Mouse (Mus musculus) intestine, embryonic 16.5 days (tissue): ENCODE measurements at regions not wholly inside any gene's neighbourhood (a gene's known extent, or its start where the extent isn't known, plus 50 kb on each side); places are given as distances from the start of the nearest gene placed in this dataset.

Experiments
- ATAC-seq: fragments of 200-750 bp; cut with Nextera tagmentation; 2 replicates; pipeline ENCODE4 v1.8.0; 2017; ENCODE audit warnings: moderate TSS enrichment, moderate library complexity
- H3K27ac ChIP-seq: fragments of 300-500 bp; sonication (generic); 2 replicates; pipeline ENCODE4 v1.5.1; 2014; ENCODE audit warnings: mild to moderate bottlenecking, low read length
- H3K27me3 ChIP-seq: fragments of 300-500 bp; sonication (generic); replicated peaks from 2 replicates; pipeline ENCODE4 v1.6.1; 2014; ENCODE audit warnings: low read length, control low read depth, mixed read lengths; ENCODE audit not compliant: control insufficient read depth, insufficient read depth
- H3K36me3 ChIP-seq: fragments of 300-500 bp; sonication (generic); 2 replicates; pipeline ENCODE4 v1.6.1; 2014; ENCODE audit warnings: low read length, control low read depth; ENCODE audit not compliant: control insufficient read depth, insufficient read depth
- H3K4me1 ChIP-seq: fragments of 300-500 bp; sonication (generic); 2 replicates; pipeline ENCODE4 v1.6.1; 2014; ENCODE audit warnings: low read length, control low read depth, mixed read lengths; ENCODE audit not compliant: control insufficient read depth, insufficient read depth
- H3K4me2 ChIP-seq: fragments of 300-500 bp; sonication (generic); 2 replicates; pipeline ENCODE4 v1.6.1; 2014; ENCODE audit warnings: low read depth, low read length, control low read depth
- H3K4me3 ChIP-seq: fragments of 300-500 bp; sonication (generic); 2 replicates; pipeline ENCODE4 v1.5.1; 2014; ENCODE audit warnings: mild to moderate bottlenecking, low read length
- H3K9ac ChIP-seq: fragments of 300-500 bp; sonication (generic); 2 replicates; pipeline ENCODE4 v1.6.1; 2014; ENCODE audit warnings: low read depth, low read length
- H3K9me3 ChIP-seq: fragments of 300-500 bp; sonication (generic); 2 replicates; pipeline ENCODE4 v1.6.1; 2016; ENCODE audit warnings: low read length, control low read depth; ENCODE audit not compliant: control insufficient read depth
- WGBS: fragments of 180-500 bp; shearing (Covaris S2); extraction: QIAGEN DNeasy Blood & Tissue Kit; methylation state at CpG from one replicate; pipeline ENCODE4 v1.1.7; 2014; 5-methylcytosine and 5-hydroxymethylcytosine counted together

- Histone ChIP-seq H3K36me3 (no peaks in the 10 kb centered on the region), H3K4me1 (peaks cover 38% of the 10 kb centered on the region), H3K9ac (no peak overlapping the region), H3K27me3 (no peaks in the 10 kb centered on the region), H3K4me2 (no peak overlapping the region), H3K9me3 (no peaks in the 10 kb centered on the region), H3K4me3 (no peak overlapping the region), H3K27ac (no peak overlapping the region)
- peak; percentile 9; the same call in 1 of the 2 replicates for ATAC-seq
- 69% methylated on average over 8 of the region's 8 CpGs for WGBS
Observed at GRCm38 (mm10) chr7:130040596-130040995, 448.9 kb downstream of the Wdr11 start.

- Histone ChIP-seq H3K9me3 (no peaks in the 10 kb centered on the region), H3K4me3 (no peak overlapping the region), H3K27me3 (no peaks in the 10 kb centered on the region), H3K27ac (peak overlapping the region; percentile 23), H3K4me2 (no peak overlapping the region), H3K36me3 (no peaks in the 10 kb centered on the region), H3K4me1 (peaks cover 41% of the 10 kb centered on the region), H3K9ac (no peak overlapping the region)
- WGBS = 61% methylated on average over 11 of the region's 11 CpGs
- no peak for ATAC-seq
Observed at GRCm38 (mm10) chr7:130041402-130041965, 449.8 kb downstream of the Wdr11 start.

GRCm38 (mm10) chr7:130042296-130042910, 450.7 kb downstream of the Wdr11 start:
- Histone ChIP-seq H3K4me3 (no peak overlapping the region), H3K4me1 (peaks cover 36% of the 10 kb centered on the region), H3K9me3 (no peaks in the 10 kb centered on the region), H3K9ac (no peak overlapping the region), H3K36me3 (no peaks in the 10 kb centered on the region), H3K4me2 (no peak overlapping the region), H3K27ac (peak overlapping the region; percentile 23), H3K27me3 (no peaks in the 10 kb centered on the region)
- 48% methylated on average over 5 of the region's 5 CpGs for WGBS
- peak; percentile 83 for ATAC-seq

GRCm38 (mm10) chr7:130043397-130044234, 452.0 kb downstream of the Wdr11 start:
- Histone ChIP-seq H3K4me3 (no peak overlapping the region), H3K4me2 (no peak overlapping the region), H3K27me3 (no peaks in the 10 kb centered on the region), H3K36me3 (no peaks in the 10 kb centered on the region), H3K9ac (no peak overlapping the region), H3K4me1 (peaks cover 32% of the 10 kb centered on the region), H3K9me3 (no peaks in the 10 kb centered on the region), H3K27ac (peak overlapping the region; percentile 53)
- no peak for ATAC-seq
- 44% methylated on average over 21 of the region's 21 CpGs for WGBS

- Histone ChIP-seq H3K27me3 (no peaks in the 10 kb centered on the region), H3K4me3 (no peak overlapping the region), H3K9ac (no peak overlapping the region), H3K9me3 (no peaks in the 10 kb centered on the region), H3K36me3 (no peaks in the 10 kb centered on the region), H3K4me1 (peaks cover 32% of the 10 kb centered on the region), H3K4me2 (no peak overlapping the region), H3K27ac (peak overlapping the region; percentile 53; the same call in 1 of the 2 replicates)
- WGBS = 46% methylated on average over 6 of the region's 6 CpGs
- ATAC-seq = no peak
Observed at GRCm38 (mm10) chr7:130044235-130044553, 452.5 kb downstream of the Wdr11 start.

- WGBS = 45% methylated on average over 6 of the region's 6 CpGs
- H3K4me1 ChIP-seq = peaks cover 32% of the 10 kb centered on the region
- peak; percentile 29; the same call in 1 of the 2 replicates for ATAC-seq
Observed at GRCm38 (mm10) chr7:130044581-130044980, 452.9 kb downstream of the Wdr11 start.

GRCm38 (mm10) chr7:130046086-130046485, 454.4 kb downstream of the Wdr11 start:
- Histone ChIP-seq H3K4me1 (peaks cover 31% of the 10 kb centered on the region), H3K9me3 (no peaks in the 10 kb centered on the region)
- no peak for ATAC-seq

More at GRCm38 (mm10) chr7:130044581-130044980, 452.9 kb downstream of the Wdr11 start:
- no peak overlapping the region for H3K9ac ChIP-seq
- no peak overlapping the region for H3K4me3 ChIP-seq
- no peaks in the 10 kb centered on the region for H3K9me3 ChIP-seq
- no peaks in the 10 kb centered on the region for H3K27me3 ChIP-seq
- H3K27ac ChIP-seq = peak overlapping the region; percentile 53
- no peak overlapping the region for H3K4me2 ChIP-seq
- H3K36me3 ChIP-seq = no peaks in the 10 kb centered on the region

GRCm38 (mm10) chr7:130047293-130048034, 455.8 kb downstream of the Wdr11 start:
- Histone ChIP-seq H3K9ac (no peak overlapping the region), H3K4me3 (no peak overlapping the region), H3K4me1 (peaks cover 19% of the 10 kb centered on the region), H3K4me2 (no peak overlapping the region), H3K9me3 (no peaks in the 10 kb centered on the region), H3K27ac (no peak overlapping the region), H3K27me3 (no peaks in the 10 kb centered on the region), H3K36me3 (no peaks in the 10 kb centered on the region)
- 69% methylated on average over 11 of the region's 11 CpGs for WGBS
- ATAC-seq = no peak

More at GRCm38 (mm10) chr7:130046086-130046485, 454.4 kb downstream of the Wdr11 start:
- Histone ChIP-seq H3K27me3 (no peaks in the 10 kb centered on the region), H3K27ac (no peak overlapping the region), H3K36me3 (no peaks in the 10 kb centered on the region), H3K9ac (no peak overlapping the region), H3K4me3 (no peak overlapping the region), H3K4me2 (no peak overlapping the region)
- 73% methylated on average over 2 of the region's 2 CpGs for WGBS
